Mouse (Mus musculus) MEL (cell line): ENCODE data around the gene Dync1h1. TPM values are rescaled to one million over a fixed set of nuclear protein-coding genes. Genes with fewer than 3 reads are reported as not detected.

Source experiments
- DNase-seq: peaks from one replicate; pipeline ENCODE4 v3.0.0; 2011; ENCODE audit warnings: low read depth, low spot score
- H3K27ac ChIP-seq: 2 replicates; pipeline ENCODE4 v1.5.1; 2012; ENCODE audit warnings: low read depth, mild to moderate bottlenecking, control low read depth, low read length, moderate library complexity; ENCODE audit not compliant: control insufficient read depth
- H3K27me3 ChIP-seq, 2 experiments: fragments of 150-350 bp in 1 of 2; sonication (generic) in 1 of 2; 2 replicates each; pipeline ENCODE4 v1.6.1; 2012; ENCODE audit warnings: low read length in 2 of 2, mild to moderate bottlenecking in 2 of 2, improper control_type of control experiment in 1 of 2, moderate library complexity in 1 of 2; ENCODE audit not compliant: insufficient read depth in 2 of 2, control insufficient read depth in 1 of 2
- H3K36me3 ChIP-seq, 2 experiments: 2 replicates each; pipeline ENCODE4 v1.6.1; 2012 to 2014; ENCODE audit warnings: low read length in 2 of 2, improper control_type of control experiment in 1 of 2, inconsistent platforms in 1 of 2, mild to moderate bottlenecking in 1 of 2; ENCODE audit not compliant: insufficient read depth in 2 of 2, control insufficient read depth in 1 of 2
- H3K4me1 ChIP-seq, 2 experiments: fragments of 150-350 bp in 1 of 2; sonication (generic) in 1 of 2; 2 replicates each; pipeline ENCODE4 v1.6.1; 2012; ENCODE audit warnings: low read length in 2 of 2, improper control_type of control experiment in 1 of 2, mild to moderate bottlenecking in 1 of 2; ENCODE audit not compliant: insufficient read depth in 2 of 2, control insufficient read depth in 1 of 2
- H3K4me3 ChIP-seq, 2 experiments: fragments of 150-350 bp in 1 of 2; sonication (generic) in 1 of 2; 2 replicates each; pipeline ENCODE4 v1.5.1; 2012; ENCODE audit warnings: low read depth in 2 of 2, low read length in 2 of 2, mild to moderate bottlenecking in 2 of 2, moderate library complexity in 2 of 2, control low read depth in 1 of 2, improper control_type of control experiment in 1 of 2; ENCODE audit not compliant: control insufficient read depth in 1 of 2, insufficient read depth in 1 of 2
- H3K79me2 ChIP-seq: 2 replicates; pipeline ENCODE4 v1.6.1; 2012; ENCODE audit warnings: mild to moderate bottlenecking, low read length, moderate library complexity; ENCODE audit not compliant: control insufficient read depth, poor library complexity, insufficient read depth
- H3K9ac ChIP-seq: 2 replicates; pipeline ENCODE4 v1.6.1; 2012; ENCODE audit warnings: low read depth, mild to moderate bottlenecking, control low read depth, low read length, moderate library complexity; ENCODE audit not compliant: control insufficient read depth, poor library complexity, severe bottlenecking
- H3K9me3 ChIP-seq: fragments of 150-350 bp; sonication (generic); replicated peaks from 2 replicates; pipeline ENCODE4 v1.6.1; 2012; ENCODE audit warnings: mild to moderate bottlenecking, low read length, improper control_type of control experiment, moderate library complexity; ENCODE audit not compliant: insufficient read depth
- BHLHE40 ChIP-seq: IDR thresholded peaks from 2 replicates; pipeline ENCODE4 v1.6.1; 2012; ENCODE audit warnings: low read depth, mild to moderate bottlenecking, inconsistent platforms, low read length, improper control_type of control experiment, borderline replicate concordance
- CHD1 ChIP-seq: IDR thresholded peaks from 2 replicates; pipeline ENCODE4 v1.6.1; 2012; ENCODE audit warnings: low read depth, mild to moderate bottlenecking, inconsistent platforms, low read length, improper control_type of control experiment
- CHD2 ChIP-seq: IDR thresholded peaks from 2 replicates; pipeline ENCODE4 v1.6.1; 2011; ENCODE audit warnings: low read length, improper control_type of control experiment
- CTCF ChIP-seq, 3 experiments: IDR thresholded peaks in 2 of 3; conservative IDR thresholded peaks in 1 of 3; 2 replicates each; pipeline ENCODE4 v1.5.1; 2011 to 2012; ENCODE audit warnings: low read length in 3 of 3, low read depth in 2 of 3, mild to moderate bottlenecking in 2 of 3, improper control_type of control experiment in 1 of 3, inconsistent platforms in 1 of 3, mixed read lengths in 1 of 3, moderate library complexity in 1 of 3; ENCODE audit not compliant: control insufficient read depth in 1 of 3, insufficient read depth in 1 of 3, poor library complexity in 1 of 3, severe bottlenecking in 1 of 3
- E2F4 ChIP-seq: IDR thresholded peaks from 2 replicates; pipeline ENCODE4 v1.6.1; 2011; ENCODE audit warnings: low read depth, low read length, improper control_type of control experiment, borderline replicate concordance
- ELF1 ChIP-seq: IDR thresholded peaks from 2 replicates; pipeline ENCODE4 v1.6.1; 2014; ENCODE audit warnings: low read depth, mild to moderate bottlenecking, inconsistent platforms, low read length, improper control_type of control experiment, moderate library complexity
- EP300 ChIP-seq, 2 experiments: IDR thresholded peaks; 2 replicates each; pipeline ENCODE4 v1.6.1; 2011; ENCODE audit warnings: improper control_type of control experiment in 2 of 2, low read length in 2 of 2, low read depth in 1 of 2, mild to moderate bottlenecking in 1 of 2
- ETS1 ChIP-seq: IDR thresholded peaks from 2 replicates; pipeline ENCODE4 v1.6.1; 2012; ENCODE audit warnings: low read depth, mild to moderate bottlenecking, inconsistent platforms, low read length, improper control_type of control experiment, moderate library complexity
- GABPA ChIP-seq: IDR thresholded peaks from 2 replicates; pipeline ENCODE4 v1.6.1; 2012; ENCODE audit warnings: low read depth, mild to moderate bottlenecking, inconsistent platforms, low read length, improper control_type of control experiment, moderate library complexity
- GATA1 ChIP-seq: IDR thresholded peaks from 2 replicates; pipeline ENCODE4 v1.6.1; 2011; ENCODE audit warnings: low read depth, low read length, improper control_type of control experiment
- HCFC1 ChIP-seq: IDR thresholded peaks from 2 replicates; pipeline ENCODE4 v1.6.1; 2012; ENCODE audit warnings: low read depth, mild to moderate bottlenecking, inconsistent platforms, low read length, improper control_type of control experiment, moderate library complexity
- JUND ChIP-seq: IDR thresholded peaks from 2 replicates; pipeline ENCODE4 v1.6.1; 2011; ENCODE audit warnings: low read depth, mild to moderate bottlenecking, improper control_type of control experiment, low read length
- KAT2A ChIP-seq: conservative IDR thresholded peaks from 2 replicates; pipeline ENCODE4 v1.6.1; 2012; ENCODE audit warnings: low read depth, low read length, improper control_type of control experiment, inconsistent platforms
- MAFK ChIP-seq: IDR thresholded peaks from 2 replicates; pipeline ENCODE4 v1.6.1; 2011; ENCODE audit warnings: low read depth, mild to moderate bottlenecking, low read length, improper control_type of control experiment, borderline replicate concordance
- MAX ChIP-seq: IDR thresholded peaks from 2 replicates; pipeline ENCODE4 v1.6.1; 2011; ENCODE audit warnings: low read length, improper control_type of control experiment
- MEF2A ChIP-seq: IDR thresholded peaks from 2 replicates; pipeline ENCODE4 v1.6.1; 2014; ENCODE audit warnings: low read depth, mild to moderate bottlenecking, inconsistent platforms, low read length, improper control_type of control experiment; ENCODE audit not compliant: poor library complexity, insufficient replicate concordance, severe bottlenecking; ENCODE audit errors: extremely low read depth
- MXI1 ChIP-seq: IDR thresholded peaks from 2 replicates; pipeline ENCODE4 v1.6.1; 2011; ENCODE audit warnings: mild to moderate bottlenecking, low read depth, low read length, improper control_type of control experiment
- MYB ChIP-seq: IDR thresholded peaks from 2 replicates; pipeline ENCODE4 v1.6.1; 2011; ENCODE audit warnings: mild to moderate bottlenecking, low read depth, low read length, improper control_type of control experiment
- NELFE ChIP-seq: IDR thresholded peaks from 2 replicates; pipeline ENCODE4 v1.6.1; 2011; ENCODE audit warnings: low read depth, low read length, improper control_type of control experiment
- NRF1 ChIP-seq: IDR thresholded peaks from 2 replicates; pipeline ENCODE4 v1.6.1; 2014; ENCODE audit warnings: low read depth, mild to moderate bottlenecking, inconsistent platforms, low read length, improper control_type of control experiment, moderate library complexity; ENCODE audit not compliant: poor library complexity, insufficient read depth, severe bottlenecking
- POLR2A ChIP-seq, 2 experiments: IDR thresholded peaks; 2 replicates each; pipeline ENCODE4 v1.6.1; 2011 to 2012; ENCODE audit warnings: low read length in 2 of 2, mild to moderate bottlenecking in 2 of 2, control low read depth in 1 of 2, improper control_type of control experiment in 1 of 2, low read depth in 1 of 2, moderate library complexity in 1 of 2; ENCODE audit not compliant: control insufficient read depth in 1 of 2, insufficient read depth in 1 of 2, poor library complexity in 1 of 2
- POLR2AphosphoS2 ChIP-seq: IDR thresholded peaks from 2 replicates; pipeline ENCODE4 v1.6.1; 2011; ENCODE audit warnings: low read length, improper control_type of control experiment
- RAD21 ChIP-seq: IDR thresholded peaks from 2 replicates; pipeline ENCODE4 v1.6.1; 2011; ENCODE audit warnings: mild to moderate bottlenecking, low read depth, low read length, improper control_type of control experiment
- RCOR1 ChIP-seq: IDR thresholded peaks from 2 replicates; pipeline ENCODE4 v1.6.1; 2012; ENCODE audit warnings: low read depth, mild to moderate bottlenecking, inconsistent platforms, low read length, improper control_type of control experiment
- SIN3A ChIP-seq: IDR thresholded peaks from 2 replicates; pipeline ENCODE4 v1.6.1; 2012; ENCODE audit warnings: low read length, improper control_type of control experiment, inconsistent platforms
- SMC3 ChIP-seq: IDR thresholded peaks from 2 replicates; pipeline ENCODE4 v1.6.1; 2011; ENCODE audit warnings: low read depth, low read length, improper control_type of control experiment
- TAL1 ChIP-seq: IDR thresholded peaks from 2 replicates; pipeline ENCODE4 v1.6.1; 2012; ENCODE audit warnings: mild to moderate bottlenecking, inconsistent platforms, low read length, moderate library complexity, mixed read lengths
- TBP ChIP-seq: IDR thresholded peaks from 2 replicates; pipeline ENCODE4 v1.8.0; 2011; ENCODE audit warnings: low read depth, low read length, improper control_type of control experiment
- TCF12 ChIP-seq: IDR thresholded peaks from 2 replicates; pipeline ENCODE4 v1.6.1; 2014; ENCODE audit warnings: low read depth, mild to moderate bottlenecking, inconsistent platforms, low read length, improper control_type of control experiment, moderate library complexity
- USF1 ChIP-seq: IDR thresholded peaks from 2 replicates; pipeline ENCODE4 v1.6.1; 2014; ENCODE audit warnings: low read depth, mild to moderate bottlenecking, inconsistent platforms, low read length, improper control_type of control experiment, moderate library complexity
- USF2 ChIP-seq, 2 experiments: IDR thresholded peaks; 2 replicates each; pipeline ENCODE4 v1.6.1; 2011 to 2012; ENCODE audit warnings: improper control_type of control experiment in 2 of 2, low read length in 2 of 2, borderline replicate concordance in 1 of 2, inconsistent platforms in 1 of 2, low read depth in 1 of 2, mild to moderate bottlenecking in 1 of 2; ENCODE audit not compliant: insufficient read depth in 1 of 2
- ZC3H11A ChIP-seq: IDR thresholded peaks from 2 replicates; pipeline ENCODE4 v1.6.1; 2012; ENCODE audit warnings: low read depth, mild to moderate bottlenecking, inconsistent platforms, low read length, improper control_type of control experiment
- ZKSCAN1 ChIP-seq: IDR thresholded peaks from 2 replicates; pipeline ENCODE4 v1.6.1; 2012; ENCODE audit warnings: low read depth, mild to moderate bottlenecking, inconsistent platforms, low read length, improper control_type of control experiment, moderate library complexity
- ZMIZ1 ChIP-seq: IDR thresholded peaks from 2 replicates; pipeline ENCODE4 v1.6.1; 2012; ENCODE audit warnings: low read depth, mild to moderate bottlenecking, inconsistent platforms, low read length, improper control_type of control experiment, moderate library complexity
- ZNF384 ChIP-seq: IDR thresholded peaks from 2 replicates; pipeline ENCODE4 v1.6.1; 2012; ENCODE audit warnings: low read depth, mild to moderate bottlenecking, inconsistent platforms, low read length, improper control_type of control experiment
- polyA plus RNA-seq, 2 experiments: library from polyadenylated mRNA; stranded (reverse) in 1 of 2; unstranded in 1 of 2; fragments of >175 nt in 1 of 2; fragments of >200 nt in 1 of 2; gene quantifications; 2 replicates each; pipeline versions ENCODE4 v1.2.1 to v1.2.4; 2012; ENCODE audit warnings: low replicate concordance in 2 of 2, low read depth in 1 of 2; ENCODE audit not compliant: insufficient read length in 2 of 2, insufficient read depth in 1 of 2, missing spikeins in 1 of 2
- total RNA-seq: library from RNA; depleted of rRNA; stranded (reverse); fragments of 300-350 nt; gene quantifications from 2 replicates; pipeline ENCODE4 v1.2.3, GENCODE M21; 2012

Dync1h1 gene
- total and polyA plus RNA-seq, 3 experiments, result 98.2 to 230 (median 157) TPM

GRCm38 (mm10) chr12:110696975-110697400 lies 95.7 kb downstream of the Dync1h1 start (continued):
- TF ChIP-seq ZNF384 (no peak), ZC3H11A (no peak), RCOR1 (no peak; the same call in 1 of the 2 replicates)

- no peaks in the 10 kb centered on the region for H3K27me3 ChIP-seq
- H3K9ac ChIP-seq, result peak overlapping the region; percentile 100
- peaks cover 13 to 46% of the 10 kb centered on the region in 2 experiments for H3K4me1 ChIP-seq
- peak overlapping the region; percentile 59 to 82 for H3K4me3 ChIP-seq
- H3K9me3 ChIP-seq, result no peaks in the 10 kb centered on the region
- H3K36me3 ChIP-seq, result peaks cover 9 to 50% of the 10 kb centered on the region in 2 experiments
- H3K79me2 ChIP-seq, result peaks cover 34% of the 10 kb centered on the region
- DNase-seq, result peak; percentile 72
- H3K27ac ChIP-seq, result peak overlapping the region; percentile 99
- TF ChIP-seq SMC3 (no peak), JUND (no peak), KAT2A (no peak; the same call in 1 of the 2 replicates), ZNF384 (no peak), POLR2AphosphoS2 (no peak), CTCF (IDR thresholded peaks at IDR 0.05 in 2 of 3, conservative IDR thresholded peaks at IDR 0.05 in 1 of 3; ENCODE audit: control insufficient read depth in 1 of 3, insufficient read depth in 1 of 3, low read depth in 2 of 3, low read length in 3 of 3, poor library complexity in 1 of 3, severe bottlenecking in 1 of 3) (no peak), GABPA (no peak), MAX (no peak), SIN3A (peak; percentile 73), EP300 (IDR thresholded peaks at IDR 0.05; ENCODE audit: low read depth in 1 of 2, low read length in 2 of 2) (peak in 1 of 2 experiments; percentile 71; a peak in 2 of 4 replicates), CHD2 (no peak), ZKSCAN1 (no peak), ZC3H11A (no peak), ELF1 (peak; percentile 74), NRF1 (no peak), TCF12 (no peak), CHD1 (no peak), ETS1 (peak; percentile 60; the same call in 1 of the 2 replicates), RAD21 (no peak), TAL1 (no peak), E2F4 (no peak), USF1 (no peak), MYB (no peak), GATA1 (peak; percentile 35; the same call in 1 of the 2 replicates), USF2 (IDR thresholded peaks at IDR 0.05; ENCODE audit: borderline replicate concordance in 1 of 2, insufficient read depth in 1 of 2, low read depth in 1 of 2, low read length in 2 of 2) (no peak), POLR2A (IDR thresholded peaks at IDR 0.05; ENCODE audit: control insufficient read depth in 1 of 2, insufficient read depth in 1 of 2, low read depth in 1 of 2, low read length in 2 of 2, poor library complexity in 1 of 2) (no peak), TBP (peak; percentile 97), NELFE (no peak; the same call in 1 of the 2 replicates), MXI1 (0 out of 2 replicates have a peak, but pooled peaks have one; percentile 50), MEF2A (no peak), ZMIZ1 (no peak), HCFC1 (peak; percentile 58; the same call in 1 of the 2 replicates), MAFK (peak; percentile 79), BHLHE40 (0 out of 2 replicates have a peak, but pooled peaks have one; percentile 13), RCOR1 (0 out of 2 replicates have a peak, but pooled peaks have one; percentile 19)
These were observed 96.2 kb downstream of the Dync1h1 start for GRCm38 (mm10) chr12:110697457-110697856.
